Mouse (Mus musculus): ENCODE data around the gene Zbtb33. TPM values are rescaled to one million over a fixed set of nuclear protein-coding genes. Genes with fewer than 3 reads are reported as not detected.

Gene Zbtb33
- total RNA-seq, 2 experiments from 2014 or later = 23.7 to 25.9 TPM

Small RNAs within 50 kb of the gene (microRNA-seq; reads per million reads assigned to microRNA genes)
- gene Mir3110 = not detected

Other genes with a start within 250 kb of the Zbtb33 start
- not detected for gene Btg1-ps1, start 171.0 kb upstream of the Zbtb33 start, total RNA-seq (2021)
- gene Btg1-ps2, start 146.7 kb upstream of the Zbtb33 start, total RNA-seq (2021) = not detected
- not detected for gene Rhox10, start 123.3 kb upstream of the Zbtb33 start, total RNA-seq (2021)
- gene Rhox11, start 104.7 kb upstream of the Zbtb33 start, total RNA-seq (2021) = not detected
- gene Rhox12, start 78.9 kb upstream of the Zbtb33 start, total RNA-seq (2021) = not detected
- gene Rhox13, start 68.6 kb upstream of the Zbtb33 start, total RNA-seq (2021) = not detected
- 10 to 100 TPM; 14.1 to 21.1 TPM for gene Tmem255a, start 62.6 kb downstream of the Zbtb33 start, total RNA-seq (2021)
- gene Atp1b4, start 126.4 kb downstream of the Zbtb33 start, total RNA-seq (2021) = 10 to 100 TPM in 1 of 2 experiments, 1 to 10 TPM in 1; 4.5 to 43.1 TPM